Mouse (Mus musculus): ENCODE measurements around the gene Rin3.

Rin3 gene

GRCm38 (mm10) chr12:102369488-102370235 lies 86.8 kb downstream of the Rin3 start:
- DNase-seq (ENCODE audit: low spot score in 2 of 2) = no peak

GRCm38 (mm10) chr12:102370931-102371500 lies 88.2 kb downstream of the Rin3 start:
- no peak for DNase-seq (ENCODE audit: low spot score in 2 of 2)

- no peak for DNase-seq (ENCODE audit: low spot score in 2 of 2)
Observed at GRCm38 (mm10) chr12:102372322-102372721, 89.5 kb downstream of the Rin3 start.

- DNase-seq (ENCODE audit: low spot score in 2 of 2) = no peak
Observed at GRCm38 (mm10) chr12:102382180-102382579, 99.3 kb downstream of the Rin3 start.

DNA sequence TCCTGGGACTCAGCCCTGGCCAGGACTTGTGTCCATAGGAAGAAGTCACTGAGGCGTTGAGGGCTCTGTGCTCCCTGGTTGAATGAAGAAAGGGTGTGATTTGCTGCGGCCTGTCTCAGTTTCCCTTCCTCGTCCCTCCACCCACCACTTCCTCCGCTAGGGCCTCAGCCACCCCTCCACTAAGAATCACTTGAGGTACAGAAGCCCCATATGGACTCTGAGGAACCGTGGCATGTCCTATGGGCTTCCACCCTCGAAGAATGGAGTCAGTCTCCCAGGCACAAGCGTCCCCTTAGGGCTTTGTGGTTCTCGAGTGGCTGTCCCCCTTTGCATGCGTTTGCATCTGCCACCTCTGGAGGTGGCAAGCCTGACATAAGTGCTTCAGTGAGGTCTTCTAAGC lies 100.4 kb downstream of the Rin3 start:
- no peak for DNase-seq (ENCODE audit: low spot score in 2 of 2)

- peak in 1 of 2 experiments; percentile 54 for DNase-seq (ENCODE audit: low spot score in 2 of 2)
Observed at GRCm38 (mm10) chr12:102384819-102385218, 102.0 kb downstream of the Rin3 start.

GRCm38 (mm10) chr12:102387219-102387917 lies 104.5 kb downstream of the Rin3 start:
- peak; percentile 62 to 82 for DNase-seq (ENCODE audit: low spot score in 2 of 2)

GRCm38 (mm10) chr12:102390042-102390441 lies 107.2 kb downstream of the Rin3 start:
- DNase-seq (ENCODE audit: low spot score in 2 of 2) = no peak

GRCm38 (mm10) chr12:102391109-102391508 lies 108.3 kb downstream of the Rin3 start:
- DNase-seq (ENCODE audit: low spot score in 2 of 2) = no peak

GRCm38 (mm10) chr12:102391982-102392381 lies 109.1 kb downstream of the Rin3 start:
- peak in 1 of 2 experiments; percentile 50 for DNase-seq (ENCODE audit: low spot score in 2 of 2)

- no peak for DNase-seq (ENCODE audit: low spot score in 2 of 2)
Observed at GRCm38 (mm10) chr12:102394496-102394895, 111.6 kb downstream of the Rin3 start.

GRCm38 (mm10) chr12:102395537-102395936 lies 112.7 kb downstream of the Rin3 start:
- DNase-seq (ENCODE audit: low spot score in 2 of 2) = no peak

DNA sequence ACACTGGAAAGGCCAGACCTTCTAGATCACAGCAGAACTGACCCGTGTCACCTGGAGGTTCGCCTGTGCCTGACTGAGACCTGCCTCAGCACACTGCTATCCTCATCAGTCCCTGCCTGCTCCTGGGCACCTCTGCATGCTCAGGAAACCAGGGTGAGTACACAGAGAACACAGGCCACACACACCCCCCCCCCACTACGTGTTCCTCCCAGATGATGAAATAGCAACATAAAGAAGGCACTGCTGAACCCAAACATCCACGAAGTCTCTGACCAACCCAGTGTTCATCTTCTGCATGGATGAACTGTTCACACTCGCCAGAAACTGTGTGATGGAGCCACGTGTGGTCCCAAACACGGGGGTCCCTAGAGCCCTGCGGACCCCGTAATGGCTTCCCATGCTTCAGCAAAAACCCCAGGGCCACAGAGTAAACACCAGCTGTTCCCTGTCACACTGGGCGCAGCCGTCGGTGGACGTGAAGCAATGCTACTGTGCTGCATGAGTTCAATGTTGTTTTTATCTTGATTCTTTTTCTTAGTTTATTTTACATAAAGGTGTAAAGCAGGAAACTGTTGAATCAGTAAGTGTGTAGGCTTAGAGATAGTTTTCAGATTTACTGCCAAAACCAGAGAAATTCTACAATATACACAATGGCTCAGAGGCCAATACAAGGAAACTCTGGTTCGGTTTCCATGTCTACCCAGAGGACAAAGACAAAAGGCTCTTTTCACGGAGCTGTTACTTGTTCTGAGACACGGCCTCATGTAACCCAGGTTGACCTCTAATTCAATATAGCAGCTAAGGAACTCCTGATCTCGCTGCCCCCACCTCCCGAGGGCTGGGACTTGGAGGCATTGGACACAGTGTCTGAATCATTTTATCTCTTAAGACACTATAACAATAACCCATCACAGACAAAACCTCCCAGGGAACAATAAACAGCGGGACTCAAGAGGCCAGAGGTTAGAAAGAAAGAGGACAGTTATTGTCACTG lies 113.4 kb downstream of the Rin3 start:
- no peak for DNase-seq (ENCODE audit: low spot score in 2 of 2)

DNA sequence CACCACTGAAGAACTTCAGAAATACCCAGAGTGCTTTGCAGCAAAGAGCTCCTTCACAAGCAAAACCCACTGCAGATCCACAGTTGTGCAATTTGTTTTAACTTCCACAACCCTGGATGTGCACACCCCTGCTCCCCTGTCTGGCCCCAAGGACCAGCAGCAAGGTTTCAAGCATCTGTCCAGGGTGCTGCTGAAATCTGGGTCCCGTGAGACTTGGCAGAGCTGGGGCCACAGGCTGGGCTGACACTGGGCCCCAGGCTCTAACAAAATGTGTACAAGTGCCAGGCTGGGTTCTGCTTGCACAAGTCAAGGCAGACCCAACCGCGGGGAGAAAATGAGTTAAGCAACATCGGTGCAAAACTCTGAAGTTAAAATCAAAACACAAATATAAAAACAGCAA lies 115.7 kb downstream of the Rin3 start:
- DNase-seq (ENCODE audit: low spot score in 2 of 2) = no peak

- DNase-seq (ENCODE audit: low spot score in 2 of 2) = no peak
Observed at GRCm38 (mm10) chr12:102413171-102413570, 130.3 kb downstream of the Rin3 start.

DNA sequence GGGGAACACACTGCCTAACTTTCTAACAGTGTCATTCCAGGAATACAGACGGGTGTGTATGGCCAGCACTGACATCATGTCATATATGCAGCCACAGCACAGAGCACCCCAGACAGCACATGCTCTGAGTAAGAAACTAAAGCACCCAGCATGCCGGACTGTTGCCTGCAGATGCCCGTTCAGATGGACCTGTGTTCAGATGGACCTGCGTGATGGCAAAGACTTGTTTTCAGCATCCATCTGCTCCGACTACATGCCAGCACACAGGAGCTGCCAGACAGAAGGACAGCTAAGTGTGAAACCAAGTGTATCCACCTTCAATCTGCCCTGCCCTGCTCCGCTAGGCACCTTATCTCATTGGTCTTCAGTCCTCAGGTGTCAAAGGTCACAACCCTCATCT lies 131.8 kb downstream of the Rin3 start:
- no peak for DNase-seq (ENCODE audit: low spot score in 2 of 2)

- no peak for DNase-seq (ENCODE audit: low spot score in 2 of 2)
Observed at GRCm38 (mm10) chr12:102416391-102416837, 133.6 kb downstream of the Rin3 start.

DNA sequence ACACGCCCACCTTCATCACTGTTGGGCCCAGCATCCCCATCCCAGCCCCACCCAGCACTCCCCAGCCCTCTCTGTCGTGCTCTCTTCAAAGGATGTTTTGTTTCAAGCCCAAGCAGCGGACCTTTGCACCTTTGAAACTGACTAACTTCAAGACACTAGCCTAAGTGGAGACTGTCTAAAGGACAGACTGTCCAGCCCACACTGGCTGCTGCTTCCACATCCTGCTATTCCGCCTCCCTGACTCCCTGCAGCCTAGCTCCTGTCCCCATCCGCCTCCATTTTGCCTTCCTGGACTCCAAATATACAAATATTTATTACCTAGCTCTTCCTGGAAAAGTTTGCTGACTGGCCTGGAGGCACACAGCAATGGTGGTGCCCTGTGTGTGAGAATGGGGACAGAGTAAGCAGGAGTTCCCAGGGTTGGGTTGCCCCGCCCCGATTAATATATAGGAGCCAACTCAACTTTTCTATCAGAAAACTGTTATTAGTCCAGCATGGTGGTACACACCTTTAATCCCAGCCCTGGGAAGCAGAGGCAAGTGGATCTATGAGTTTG lies 134.2 kb downstream of the Rin3 start:
- DNase-seq (ENCODE audit: low spot score in 2 of 2) = no peak

GRCm38 (mm10) chr12:102417701-102418100 lies 134.9 kb downstream of the Rin3 start:
- no peak for DNase-seq (ENCODE audit: low spot score in 2 of 2)

- DNase-seq (ENCODE audit: low spot score in 2 of 2) = no peak
Observed at GRCm38 (mm10) chr12:102419544-102419943, 136.7 kb downstream of the Rin3 start.

GRCm38 (mm10) chr12:102420168-102420890 lies 137.5 kb downstream of the Rin3 start:
- DNase-seq (ENCODE audit: low spot score in 2 of 2) = no peak
